In genomic region chr17:75093563-75093962, GRCm38 (mm10) we compare ENCODE assay signal across 33 mouse cellular contexts.
"Had no signal": no experiment of that assay in that cellular context is flagged by ENCODE, and none has a peak within 500 bp of the region (broad histone marks: within the 10 kb centered on the region; RNA-seq: fewer than 3 reads in every experiment).

No protein-coding gene starts in this region.

- H3K27ac ChIP-seq: heart, embryonic 10.5 days; heart, embryonic 13.5 days; heart, embryonic 15.5 days; hindbrain, embryonic 10.5 days; hindbrain, embryonic 12.5 days; hindbrain, embryonic 13.5 days; hindbrain, embryonic 14.5 days; hindbrain, embryonic 15.5 days; hindbrain, postnatal 0 days; kidney, embryonic 15.5 days; kidney, postnatal 0 days; layer of hippocampus, adult 2 months; left cerebral cortex, adult 2 months had no signal

- H3K4me1 ChIP-seq: heart, embryonic 10.5 days; hindbrain, embryonic 15.5 days; kidney, embryonic 15.5 days had no signal

- H3K9me3 ChIP-seq: heart, embryonic 10.5 days; heart, embryonic 12.5 days; heart, embryonic 13.5 days; heart, embryonic 15.5 days; hindbrain, embryonic 10.5 days; hindbrain, embryonic 12.5 days; hindbrain, embryonic 13.5 days; hindbrain, embryonic 15.5 days; kidney, embryonic 15.5 days had no signal

- H3K27me3 ChIP-seq: heart, embryonic 12.5 days; heart, embryonic 13.5 days; heart, embryonic 15.5 days; hindbrain, embryonic 15.5 days; kidney, embryonic 15.5 days had no signal

- H3K4me3 ChIP-seq: heart, embryonic 10.5 days; heart, embryonic 12.5 days; heart, embryonic 13.5 days; heart, embryonic 15.5 days; hindbrain, embryonic 10.5 days; hindbrain, embryonic 12.5 days; hindbrain, embryonic 13.5 days; hindbrain, embryonic 15.5 days; kidney, embryonic 15.5 days; layer of hippocampus, adult 2 months; left cerebral cortex, adult 2 months had no signal

- H3K4me2 ChIP-seq: heart, embryonic 11.5 days; heart, embryonic 12.5 days; heart, embryonic 13.5 days; heart, embryonic 15.5 days; hindbrain, embryonic 12.5 days; hindbrain, embryonic 13.5 days; hindbrain, embryonic 14.5 days; hindbrain, embryonic 15.5 days; kidney, embryonic 15.5 days had no signal

- H3K9ac ChIP-seq: heart, embryonic 12.5 days; heart, embryonic 13.5 days; heart, embryonic 15.5 days; hindbrain, embryonic 12.5 days; hindbrain, embryonic 13.5 days; hindbrain, embryonic 14.5 days; hindbrain, embryonic 15.5 days; kidney, embryonic 15.5 days had no signal

- DNase-seq: heart, postnatal 10 days; heart, postnatal 14 days; heart, postnatal 36 days; heart, postnatal 4 days; kidney, adult 11 months; kidney, adult 18-20 months; kidney, adult 2 months; kidney, adult 8-10 months; kidney, adult 9 months; kidney, postnatal 10 days; kidney, postnatal 14 days; kidney, postnatal 25 days; kidney, postnatal 36 days; kidney, postnatal 4 days; layer of hippocampus, adult 9-11 months; layer of hippocampus, postnatal 36 days had no signal

- H3K36me3 ChIP-seq: heart, embryonic 10.5 days; heart, embryonic 12.5 days; heart, embryonic 13.5 days; heart, embryonic 15.5 days; hindbrain, embryonic 10.5 days; hindbrain, embryonic 12.5 days; hindbrain, embryonic 13.5 days; hindbrain, embryonic 15.5 days; kidney, embryonic 15.5 days had no signal

- ATAC-seq: hindbrain, embryonic 16.5 days; hindbrain, postnatal 0 days; inflammation-experienced regulatory T-cells, adult 6 months had no signal
